Mouse (Mus musculus) cerebellum, adult 11 months (tissue): Measurements from ENCODE around the gene Lrrc28.

Experiments used
- DNase-seq: peaks from one replicate; pipeline ENCODE4 v3.0.0; 2022

The Lrrc28 gene

GRCm38 (mm10) chr7:67592670-67593069 is 52.4 kb downstream of the Lrrc28 start:
- peak; percentile 12 for DNase-seq

- DNase-seq = no peak
Observed at GRCm38 (mm10) chr7:67588743-67589142, 56.3 kb downstream of the Lrrc28 start.

- DNase-seq = no peak
Observed at GRCm38 (mm10) chr7:67586479-67586878, 58.6 kb downstream of the Lrrc28 start.

GRCm38 (mm10) chr7:67583852-67584251 is 61.2 kb downstream of the Lrrc28 start:
- DNase-seq = no peak

- DNase-seq = no peak
Observed at GRCm38 (mm10) chr7:67578783-67579482, 66.1 kb downstream of the Lrrc28 start.

GRCm38 (mm10) chr7:67578044-67578443 is 67.0 kb downstream of the Lrrc28 start:
- DNase-seq = no peak

- no peak for DNase-seq
Observed at GRCm38 (mm10) chr7:67566510-67567237, 78.4 kb downstream of the Lrrc28 start.

- no peak for DNase-seq
Observed at GRCm38 (mm10) chr7:67565132-67565531, 79.9 kb downstream of the Lrrc28 start.

GRCm38 (mm10) chr7:67562176-67562575 is 82.9 kb downstream of the Lrrc28 start:
- peak; percentile 73 for DNase-seq

GRCm38 (mm10) chr7:67559486-67559885 is 85.6 kb downstream of the Lrrc28 start:
- DNase-seq = no peak

- no peak for DNase-seq
Observed at GRCm38 (mm10) chr7:67558230-67558629, 86.8 kb downstream of the Lrrc28 start.

GRCm38 (mm10) chr7:67554863-67555262 is 90.2 kb downstream of the Lrrc28 start:
- no peak for DNase-seq

- DNase-seq = no peak
Observed at GRCm38 (mm10) chr7:67551242-67551641, 93.8 kb downstream of the Lrrc28 start.

GRCm38 (mm10) chr7:67549073-67549561 is 96.0 kb downstream of the Lrrc28 start:
- peak; percentile 88 for DNase-seq

GRCm38 (mm10) chr7:67548599-67549041 is 96.4 kb downstream of the Lrrc28 start:
- no peak for DNase-seq

- no peak for DNase-seq
Observed at GRCm38 (mm10) chr7:67546282-67546681, 98.8 kb downstream of the Lrrc28 start.

- DNase-seq = no peak
Observed at GRCm38 (mm10) chr7:67544586-67544985, 100.5 kb downstream of the Lrrc28 start.

GRCm38 (mm10) chr7:67543641-67544040 is 101.4 kb downstream of the Lrrc28 start:
- no peak for DNase-seq

GRCm38 (mm10) chr7:67536588-67537372 is 108.3 kb downstream of the Lrrc28 start:
- DNase-seq = no peak

- peak; percentile 37 for DNase-seq
Observed at GRCm38 (mm10) chr7:67535941-67536340, 109.1 kb downstream of the Lrrc28 start.

- no peak for DNase-seq
Observed at GRCm38 (mm10) chr7:67530981-67531380, 114.1 kb downstream of the Lrrc28 start.

- DNase-seq = no peak
Observed at GRCm38 (mm10) chr7:67529381-67529780, 115.7 kb downstream of the Lrrc28 start.

- no peak for DNase-seq
Observed at GRCm38 (mm10) chr7:67528821-67529221, 116.2 kb downstream of the Lrrc28 start.
